ENCODE assay signal across 23 mouse cellular contexts in the genomic region with DNA sequence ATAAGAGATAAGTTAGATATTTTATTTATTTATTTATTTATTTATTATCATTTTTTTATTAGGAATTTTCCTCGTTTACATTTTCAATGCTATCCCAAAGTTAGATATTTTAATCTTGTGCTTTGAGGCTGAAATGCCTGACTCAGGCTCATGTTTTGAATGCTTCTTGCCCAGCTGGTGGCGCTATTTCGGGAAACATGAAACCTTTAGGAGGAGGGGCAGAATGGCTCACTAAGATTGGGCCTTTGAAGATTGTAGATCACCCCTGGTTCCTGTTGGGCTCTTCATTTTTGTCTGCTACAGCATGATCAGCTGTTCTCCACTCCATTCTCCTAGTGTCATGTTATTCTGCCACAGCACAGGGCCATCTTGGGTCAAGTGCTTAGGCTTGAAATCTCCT. TPM values are rescaled to one million over a fixed set of nuclear protein-coding genes. Genes with fewer than 3 reads are reported as not detected.
DNase-seq lines count a peak whose midpoint lies in the region; ATAC-seq and TF ChIP-seq lines count a peak whose summit lies in the region.
"Had no signal": no experiment of that assay in that cellular context is flagged by ENCODE, and none has a peak within 500 bp of the region (broad histone marks: within the 10 kb centered on the region; RNA-seq: fewer than 3 reads in every experiment).

No protein-coding gene starts in this region.

- no peak for ATAC-seq in hindbrain, postnatal 0 days
- ATAC-seq in hindbrain, embryonic 12.5 days (ENCODE audit: low FRiP score) = no peak
- ATAC-seq: forebrain, embryonic 15.5 days; inflammation-experienced regulatory T-cells, adult 6 months had no signal

- TF ChIP-seq CTCF in hindbrain, postnatal 0 days (IDR thresholded peaks at IDR 0.05; ENCODE audit: low read depth) = 0 out of 2 replicates have a peak, but pooled peaks have one; percentile 9
- peak; percentile 46 for TF ChIP-seq CTCF in E14TG2a.4 (conservative IDR thresholded peaks at IDR 0.05; ENCODE audit: low read length)
- no peak; the same call in 1 of the 2 replicates for TF ChIP-seq CTCF in left cerebral cortex, adult 2 months (IDR thresholded peaks at IDR 0.05)

- no peak for DNase-seq in hindbrain, postnatal 0 days (ENCODE audit: low spot score)
- DNase-seq in ES-CJ7 (ENCODE audit: low read depth, low spot score) = peak; percentile 62
- peak; percentile 77 for DNase-seq in R1 (ENCODE audit: low read depth, low spot score)
- DNase-seq in left cerebral cortex, adult 2 months (ENCODE audit: extremely low spot score in 1 of 2, low spot score in 2 of 2) = no peak
- DNase-seq in cerebellum, postnatal 36 days = no peak
- no peak for DNase-seq in cerebellum, adult 8-10 months
- DNase-seq: adrenal gland, adult 8-10 months; adrenal gland, postnatal 36 days; cerebellum, adult 9-10 months; gastrocnemius, postnatal 36 days; heart, adult 11 months; heart, postnatal 4 days; kidney, adult 11 months; kidney, adult 9 months had no signal

- H3K9me3 ChIP-seq in hindbrain, postnatal 0 days (ENCODE audit: low read length) = no peaks in the 10 kb centered on the region
- no peaks in the 10 kb centered on the region for H3K9me3 ChIP-seq in hindbrain, embryonic 12.5 days (replicated peaks)
- peaks cover 21% of the 10 kb centered on the region for H3K9me3 ChIP-seq in E14TG2a.4 (ENCODE audit: low read length)
- H3K9me3 ChIP-seq: embryonic facial prominence, embryonic 12.5 days; forebrain, embryonic 15.5 days; G1E; hindbrain, embryonic 15.5 days had no signal

- no peak overlapping the region for H3K4me3 ChIP-seq in hindbrain, postnatal 0 days (ENCODE audit: low read length)
- H3K4me3 ChIP-seq in hindbrain, embryonic 12.5 days = no peak overlapping the region
- H3K4me3 ChIP-seq in E14TG2a.4 (replicated peaks; ENCODE audit: low read length) = no peak overlapping the region
- no peak overlapping the region for H3K4me3 ChIP-seq in left cerebral cortex, adult 2 months
- H3K4me3 ChIP-seq: embryonic facial prominence, embryonic 12.5 days; forebrain, embryonic 15.5 days; hindbrain, embryonic 15.5 days had no signal

- intact Hi-C loops in left cerebral cortex, adult 2 months (cut with DNase I) = no loop called here

- H3K4me2 ChIP-seq in hindbrain, postnatal 0 days (ENCODE audit: low read depth, low read length) = no peak overlapping the region
- H3K4me2 ChIP-seq in hindbrain, embryonic 12.5 days (replicated peaks) = no peak overlapping the region
- H3K4me2 ChIP-seq: embryonic facial prominence, embryonic 12.5 days; forebrain, embryonic 15.5 days; heart, embryonic 11.5 days; hindbrain, embryonic 15.5 days had no signal

- H3K36me3 ChIP-seq in hindbrain, postnatal 0 days (ENCODE audit: insufficient read depth, low read length) = no peaks in the 10 kb centered on the region
- no peaks in the 10 kb centered on the region for H3K36me3 ChIP-seq in hindbrain, embryonic 12.5 days
- peaks cover 4% of the 10 kb centered on the region; the same call in 1 of the 2 replicates for H3K36me3 ChIP-seq in E14TG2a.4 (ENCODE audit: insufficient read depth, low read length)
- H3K36me3 ChIP-seq: embryonic facial prominence, embryonic 12.5 days; forebrain, embryonic 15.5 days; G1E; hindbrain, embryonic 15.5 days had no signal

- WGBS in hindbrain, postnatal 0 days = 56% methylated on average over 3 of the region's 3 CpGs
- 67% methylated on average over 3 of the region's 3 CpGs for WGBS in hindbrain, embryonic 12.5 days

- H3K27me3 ChIP-seq in hindbrain, postnatal 0 days (ENCODE audit: insufficient read depth, low read length) = no peaks in the 10 kb centered on the region
- H3K27me3 ChIP-seq in hindbrain, embryonic 12.5 days = no peaks in the 10 kb centered on the region
- H3K27me3 ChIP-seq in E14TG2a.4 (ENCODE audit: insufficient read depth, low read length) = no peaks in the 10 kb centered on the region
- H3K27me3 ChIP-seq: embryonic facial prominence, embryonic 12.5 days; forebrain, embryonic 15.5 days; hindbrain, embryonic 15.5 days had no signal

- no peaks in the 10 kb centered on the region for H3K4me1 ChIP-seq in hindbrain, postnatal 0 days (ENCODE audit: insufficient read depth, low read length)
- no peaks in the 10 kb centered on the region for H3K4me1 ChIP-seq in hindbrain, embryonic 12.5 days
- H3K4me1 ChIP-seq in E14TG2a.4 (replicated peaks; ENCODE audit: low read depth, low read length) = peaks cover 3% of the 10 kb centered on the region; the same call in 1 of the 2 replicates
- H3K4me1 ChIP-seq: embryonic facial prominence, embryonic 12.5 days; forebrain, embryonic 15.5 days; hindbrain, embryonic 15.5 days had no signal

- H3K27ac ChIP-seq in hindbrain, postnatal 0 days = no peak overlapping the region
- H3K27ac ChIP-seq in hindbrain, embryonic 12.5 days = no peak overlapping the region
- no peak overlapping the region for H3K27ac ChIP-seq in left cerebral cortex, adult 2 months
- H3K27ac ChIP-seq: embryonic facial prominence, embryonic 12.5 days; forebrain, embryonic 15.5 days; hindbrain, embryonic 15.5 days had no signal

- H3K9ac ChIP-seq in hindbrain, postnatal 0 days (replicated peaks; ENCODE audit: low read length) = no peak overlapping the region
- no peak overlapping the region for H3K9ac ChIP-seq in hindbrain, embryonic 12.5 days
- H3K9ac ChIP-seq: embryonic facial prominence, embryonic 12.5 days; forebrain, embryonic 15.5 days; hindbrain, embryonic 15.5 days had no signal

RNA-seq across cellular contexts. Expression of a gene that starts 28.1 kb away (rescaled TPM):
- total RNA-seq in hindbrain, postnatal 0 days (2014; rRNA removed) = 18.3 and 24.8 TPM in 2 replicates
- 9.8 and 10.7 TPM in 2 replicates for polyA plus RNA-seq in hindbrain, postnatal 0 days (2015; fragmentation: Nextera tagmentation; extraction: Ambion mirVana)
- polyA plus RNA-seq in hindbrain, embryonic 12.5 days (2016; fragmentation: Nextera tagmentation; extraction: Ambion mirVana) = 2.9 and 3.9 TPM in 2 replicates
- total RNA-seq in left cerebral cortex, adult 2 months (2021) = 100 to 1,000 TPM; 100 to 110 TPM
- total RNA-seq: gastrocnemius, adult 8-10 months; gastrocnemius, postnatal 36 days had no signal
- polyA plus RNA-seq: G1E had no signal

Comparison
In these comparisons a context has a peak if more than half of its experiments do, and no peak if none do; other contexts are left out.
1. DNase-seq: peak in ES-CJ7 (single experiment) and R1 (single experiment); none in hindbrain, postnatal 0 days (single experiment), left cerebral cortex, adult 2 months (0 of 2), cerebellum, postnatal 36 days (0 of 2) and cerebellum, adult 8-10 months (single experiment).